Mouse (Mus musculus) subcutaneous adipose tissue, adult 2 months (tissue): ENCODE measurements around the gene Grem1. TPM values are rescaled to one million over a fixed set of nuclear protein-coding genes. Genes with fewer than 3 reads are reported as not detected.

ENCODE experiments used
- polyA plus RNA-seq: library from polyadenylated mRNA; depleted of rRNA; stranded (reverse); fragments of >200 nt; gene quantifications from 2 replicates; pipeline ENCODE4 v1.2.3, GENCODE M21; 2012; ENCODE audit warnings: low replicate concordance; rRNA removed

Grem1 gene
- 0.04 TPM in 1 of 2 replicates, not detected in the other for polyA plus RNA-seq

DNA sequence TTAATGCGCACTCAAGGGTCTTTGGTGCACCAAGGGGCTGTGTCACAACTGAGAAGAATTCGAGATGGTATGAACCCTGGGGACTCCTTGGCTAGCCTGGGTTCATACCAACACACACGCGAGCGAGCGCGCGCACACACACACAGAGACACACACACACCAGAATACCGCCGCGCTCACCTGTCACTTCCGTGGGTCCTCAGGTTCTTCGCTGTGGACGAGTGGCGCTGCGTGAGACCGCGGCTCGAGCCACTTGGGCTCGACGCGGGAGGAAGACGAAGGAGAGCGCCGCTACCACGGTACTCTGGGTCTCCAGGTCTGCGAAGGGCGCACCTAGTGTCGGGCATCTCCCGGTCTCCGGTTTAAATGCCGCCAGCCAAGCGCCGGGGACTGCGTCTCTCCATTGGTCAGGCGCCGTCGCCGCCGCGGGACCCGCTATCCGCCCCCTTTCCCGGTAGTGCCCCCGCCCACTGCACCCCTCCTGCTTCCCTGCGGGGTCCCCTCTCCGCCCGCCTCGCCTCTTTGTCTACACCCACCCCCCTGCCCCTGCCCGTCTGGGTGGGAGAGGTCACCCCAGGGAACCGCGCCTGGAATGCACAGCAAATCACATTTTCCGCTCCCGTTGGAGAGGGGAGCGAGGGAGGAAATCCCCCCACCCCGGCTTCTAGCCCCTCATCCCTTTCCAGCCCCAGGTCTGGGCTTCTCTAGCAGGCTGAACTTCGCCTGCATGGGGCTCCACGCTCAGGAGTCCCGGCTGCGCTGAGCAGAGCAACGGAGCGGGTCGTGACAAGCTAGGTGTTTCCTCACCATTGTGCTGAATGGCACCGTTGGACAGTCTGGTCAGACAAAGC lies at the start of gene Grem1:
Gene Grem1, minus strand, starts transcription at position 336 of the 851 bp plus-strand sequence.

Other genes starting within 250 kb of the Grem1 start
- gene Scg5, start 70.5 kb upstream of the Grem1 start, polyA plus RNA-seq = 0.10 and 0.68 TPM in 2 replicates
- gene Arhgap11a, start 90.0 kb upstream of the Grem1 start, polyA plus RNA-seq = 0.87 and 1.9 TPM in 2 replicates